Mouse (Mus musculus) olfactory bulb, adult 2 months (tissue): ENCODE measurements at regions not wholly inside any gene's neighbourhood (a gene's known extent, or its start where the extent isn't known, plus 50 kb on each side); places are given as distances from the start of the nearest gene placed in this dataset.

Experiments used
- H3K27ac ChIP-seq: fragments of 200-500 bp; 2 replicates; pipeline ENCODE4 v1.5.1; 2012; ENCODE audit warnings: low read depth, low read length; ENCODE audit not compliant: insufficient read depth
- H3K4me1 ChIP-seq: fragments of 200-500 bp; 2 replicates; pipeline ENCODE4 v1.6.1; 2012; ENCODE audit warnings: low read length; ENCODE audit not compliant: control insufficient read depth, insufficient read depth
- H3K4me3 ChIP-seq: fragments of 200-500 bp; 2 replicates; pipeline ENCODE4 v1.5.1; 2012; ENCODE audit warnings: mild to moderate bottlenecking, low read depth, low read length, moderate library complexity; ENCODE audit not compliant: insufficient read depth
- CTCF ChIP-seq: fragments of 200-500 bp; IDR thresholded peaks from 2 replicates; pipeline ENCODE4 v1.5.1; 2012; ENCODE audit warnings: low read depth, mild to moderate bottlenecking, low read length, moderate library complexity; ENCODE audit not compliant: insufficient read depth
- POLR2A ChIP-seq: fragments of 200-500 bp; IDR thresholded peaks from 2 replicates; pipeline ENCODE4 v1.6.1; 2012; ENCODE audit warnings: mild to moderate bottlenecking, low read depth, low read length, moderate library complexity; ENCODE audit not compliant: insufficient read depth
- WGBS: fragments of 180-500 bp; shearing (Covaris S2); methylation state at CpG from one replicate; pipeline ENCODE4 v1.1.7; 2018; 5-methylcytosine and 5-hydroxymethylcytosine counted together

GRCm38 (mm10) chr13:38733246-38733645, 74.4 kb upstream of the Eef1e1 start:
- no peak overlapping the region for H3K27ac ChIP-seq
- TF ChIP-seq CTCF = no peak
- no peak for TF ChIP-seq POLR2A
- 93% methylated on average over 4 of the region's 4 CpGs for WGBS
- no peaks in the 10 kb centered on the region for H3K4me1 ChIP-seq
- no peak overlapping the region for H3K4me3 ChIP-seq

GRCm38 (mm10) chr13:38725452-38725851, 66.6 kb upstream of the Eef1e1 start:
- H3K4me3 ChIP-seq = no peak overlapping the region
- H3K27ac ChIP-seq = no peak overlapping the region
- WGBS = 87% methylated on average over 4 of the region's 4 CpGs
- TF ChIP-seq CTCF (no peak), POLR2A (no peak)
- H3K4me1 ChIP-seq = no peaks in the 10 kb centered on the region

GRCm38 (mm10) chr13:38721166-38721565, 62.3 kb upstream of the Eef1e1 start:
- WGBS = 93% methylated on average over 3 of the region's 3 CpGs
- H3K4me1 ChIP-seq = no peaks in the 10 kb centered on the region
- no peak overlapping the region for H3K4me3 ChIP-seq
- TF ChIP-seq CTCF (no peak), POLR2A (no peak)
- H3K27ac ChIP-seq = no peak overlapping the region

GRCm38 (mm10) chr13:38714838-38715237, 56.0 kb upstream of the Eef1e1 start:
- no peak overlapping the region for H3K4me3 ChIP-seq
- TF ChIP-seq CTCF = no peak
- H3K27ac ChIP-seq = no peak overlapping the region
- whole genome bisulfite sequencing = 77% methylated on average over 5 of the region's 5 CpGs
- no peaks in the 10 kb centered on the region for H3K4me1 ChIP-seq
